ENCODE assay signal across 9 mouse cellular contexts in the genomic region with DNA sequence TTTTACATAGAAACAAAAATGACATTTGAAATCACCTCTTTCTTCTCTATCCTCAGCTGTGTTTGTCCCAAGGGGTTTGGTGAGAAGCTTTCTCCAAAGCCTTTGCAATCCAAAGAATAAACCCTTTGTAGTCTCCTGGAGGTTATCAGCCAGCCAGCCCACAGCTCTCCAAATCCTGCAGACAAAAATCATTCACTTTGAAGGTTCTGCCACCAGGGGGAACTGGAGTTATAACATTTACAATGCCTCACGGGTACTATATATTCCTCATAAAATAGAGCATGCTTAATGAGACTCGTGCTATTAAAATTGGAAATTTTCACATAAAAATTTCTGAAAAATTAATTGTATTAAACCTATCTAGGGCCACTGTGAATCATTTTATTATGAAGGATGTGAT.
A peak's percentile ranks its signal among the peaks of the same experiment; 100 is the strongest.
DNase-seq lines count a peak whose midpoint lies in the region; TF ChIP-seq lines count a peak whose summit lies in the region.
"Had no signal": no experiment of that assay in that cellular context is flagged by ENCODE, and none has a peak within 500 bp of the region (broad histone marks: within the 10 kb centered on the region; RNA-seq: fewer than 3 reads in every experiment).

No protein-coding gene starts in this region.

- 18% methylated on average over 2 of the region's 2 CpGs for WGBS in thymus, adult 2 months

- no peak for TF ChIP-seq POLR2A in thymus, adult 2 months (IDR thresholded peaks at IDR 0.05; ENCODE audit: control insufficient read depth, extremely low read depth, insufficient read depth, low read length, poor library complexity)

- H3K27me3 ChIP-seq in thymus, adult 2 months (ENCODE audit: control insufficient read depth, insufficient read depth, low read length) = no peaks in the 10 kb centered on the region

- no peak for TF ChIP-seq CTCF in thymus, adult 2 months (IDR thresholded peaks at IDR 0.05; ENCODE audit: borderline replicate concordance, control insufficient read depth, extremely low read depth, insufficient read depth, low read length, poor library complexity)

- H3K27ac ChIP-seq in thymus, adult 2 months (ENCODE audit: control insufficient read depth, insufficient read depth, low read length) = no peak overlapping the region
- H3K27ac ChIP-seq: macrophage had no signal

- H3K4me1 ChIP-seq in thymus, adult 2 months (replicated peaks; ENCODE audit: control insufficient read depth, insufficient read depth, low read length) = no peaks in the 10 kb centered on the region

- peak; percentile 11 to 70 for DNase-seq in adrenal gland, adult (ENCODE audit: inconsistent age in 2 of 2, low spot score in 1 of 2)
- DNase-seq in adrenal gland, postnatal 25 days = no peak
- peak; percentile 61 for DNase-seq in 3T3-L1 (ENCODE audit: low read depth, low spot score)
- peak; percentile 72 for DNase-seq in cerebellum, adult 9-10 months
- peak; percentile 43 to 89 for DNase-seq in frontal cortex, adult 2 months (ENCODE audit: extremely low spot score in 1 of 2, low spot score in 1 of 2)
- DNase-seq in layer of hippocampus, postnatal 10 days (ENCODE audit: low spot score in 2 of 2) = peak; percentile 36 to 56
- peak; percentile 13 for DNase-seq in neural tube, embryonic 10.5 days (ENCODE audit: extremely low spot score, low spot score)
- no peak for DNase-seq in thymus, adult 2 months

- H3K4me3 ChIP-seq in thymus, adult 2 months (ENCODE audit: control insufficient read depth, insufficient read depth, low read length) = no peak overlapping the region

- H3K36me3 ChIP-seq in thymus, adult 2 months (ENCODE audit: control insufficient read depth, insufficient read depth, low read length) = no peaks in the 10 kb centered on the region

Comparison
In these comparisons a context has a peak if more than half of its experiments do, and no peak if none do; other contexts are left out.
1. DNase-seq: peak in adrenal gland, adult (2 of 2), 3T3-L1 (single experiment), cerebellum, adult 9-10 months (single experiment), frontal cortex, adult 2 months (2 of 2), layer of hippocampus, postnatal 10 days (2 of 2) and neural tube, embryonic 10.5 days (single experiment); none in adrenal gland, postnatal 25 days (single experiment) and thymus, adult 2 months (single experiment).